Mouse (Mus musculus) cerebellum, adult 9-10 months (tissue): ENCODE results near the gene Ahcyl1.
A peak's percentile ranks its signal among the peaks of the same experiment; 100 is the strongest.
"Not testable (repeated sequence)": the region's sequence is repeated elsewhere in the genome, so short reads cannot be mapped to it uniquely, and the experiment has no call there.

Source experiments
- DNase-seq: peaks from one replicate; pipeline ENCODE4 v3.0.0; 2022

Ahcyl1 gene

GRCm38 (mm10) chr3:107654861-107655260 is 41.5 kb downstream of the Ahcyl1 start:
- no peak for DNase-seq

GRCm38 (mm10) chr3:107652968-107653367 is 43.4 kb downstream of the Ahcyl1 start:
- DNase-seq: no peak

- not testable (repeated sequence) for DNase-seq
Observed at GRCm38 (mm10) chr3:107650276-107650675, 46.1 kb downstream of the Ahcyl1 start.

GRCm38 (mm10) chr3:107646947-107647346 is 49.4 kb downstream of the Ahcyl1 start:
- DNase-seq: no peak

GRCm38 (mm10) chr3:107637606-107638172 is 58.7 kb downstream of the Ahcyl1 start:
- no peak for DNase-seq

GRCm38 (mm10) chr3:107636236-107636635 is 60.1 kb downstream of the Ahcyl1 start:
- DNase-seq: no peak

- DNase-seq: no peak
Observed at GRCm38 (mm10) chr3:107635836-107636235, 60.5 kb downstream of the Ahcyl1 start.

- no peak for DNase-seq
Observed at GRCm38 (mm10) chr3:107633906-107634305, 62.5 kb downstream of the Ahcyl1 start.

GRCm38 (mm10) chr3:107632786-107633185 is 63.6 kb downstream of the Ahcyl1 start:
- DNase-seq: no peak

- DNase-seq: peak; percentile 95
Observed at GRCm38 (mm10) chr3:107631523-107631958, 64.8 kb downstream of the Ahcyl1 start, which contains the start of gene Strip1. Gene Strip1, minus strand, starts transcription at chr3:107631694.

GRCm38 (mm10) chr3:107630682-107631522 is 65.5 kb downstream of the Ahcyl1 start, which contains the start of gene Gm10961:
Gene Gm10961, plus strand, starts transcription at chr3:107631322.
- no peak for DNase-seq

- no peak for DNase-seq
Observed at GRCm38 (mm10) chr3:107629411-107629810, 66.9 kb downstream of the Ahcyl1 start.

- no peak for DNase-seq
Observed at GRCm38 (mm10) chr3:107628551-107628950, 67.8 kb downstream of the Ahcyl1 start.

- no peak for DNase-seq
Observed at GRCm38 (mm10) chr3:107627641-107628040, 68.7 kb downstream of the Ahcyl1 start.

GRCm38 (mm10) chr3:107626751-107627150 is 69.6 kb downstream of the Ahcyl1 start:
- DNase-seq: no peak

- no peak for DNase-seq
Observed at GRCm38 (mm10) chr3:107625536-107625935, 70.8 kb downstream of the Ahcyl1 start.

GRCm38 (mm10) chr3:107624424-107624823 is 71.9 kb downstream of the Ahcyl1 start:
- no peak for DNase-seq

GRCm38 (mm10) chr3:107622537-107622936 is 73.8 kb downstream of the Ahcyl1 start:
- DNase-seq: no peak

GRCm38 (mm10) chr3:107621286-107622075 is 74.9 kb downstream of the Ahcyl1 start:
- DNase-seq: no peak

GRCm38 (mm10) chr3:107619911-107620310 is 76.4 kb downstream of the Ahcyl1 start:
- DNase-seq: no peak

- no peak for DNase-seq
Observed at GRCm38 (mm10) chr3:107617800-107618199, 78.6 kb downstream of the Ahcyl1 start.
